Mouse (Mus musculus) testis, adult 2 months (tissue): Measurements from ENCODE around the gene Heatr4. TPM values are rescaled to one million over a fixed set of nuclear protein-coding genes. Genes with fewer than 3 reads are reported as not detected.
A peak's percentile ranks its signal among the peaks of the same experiment; 100 is the strongest.

ENCODE experiments used
- H3K27ac ChIP-seq: fragments of 200-500 bp; 2 replicates; pipeline ENCODE4 v1.5.1; 2012; ENCODE audit warnings: low read depth, low read length; ENCODE audit not compliant: control insufficient read depth, insufficient read depth
- H3K27me3 ChIP-seq: fragments of 200-500 bp; 2 replicates; pipeline ENCODE4 v1.6.1; 2012; ENCODE audit warnings: mild to moderate bottlenecking, low read length, moderate library complexity; ENCODE audit not compliant: control insufficient read depth, insufficient read depth
- H3K36me3 ChIP-seq: fragments of 200-500 bp; 2 replicates; pipeline ENCODE4 v1.6.1; 2012; ENCODE audit warnings: mild to moderate bottlenecking, low read length; ENCODE audit not compliant: control insufficient read depth, insufficient read depth
- H3K4me1 ChIP-seq: fragments of 200-500 bp; 2 replicates; pipeline ENCODE4 v1.6.1; 2012; ENCODE audit warnings: low read length; ENCODE audit not compliant: control insufficient read depth, insufficient read depth
- H3K4me3 ChIP-seq: fragments of 200-500 bp; 2 replicates; pipeline ENCODE4 v1.5.1; 2012; ENCODE audit warnings: low read depth, mild to moderate bottlenecking, low read length, moderate library complexity, mixed read lengths; ENCODE audit not compliant: control insufficient read depth
- CTCF ChIP-seq: fragments of 200-500 bp; IDR thresholded peaks from 2 replicates; pipeline ENCODE4 v1.5.1; 2012; ENCODE audit warnings: low read depth, mild to moderate bottlenecking, inconsistent platforms, low read length, moderate library complexity; ENCODE audit not compliant: control insufficient read depth, insufficient read depth, insufficient replicate concordance
- POLR2A ChIP-seq: fragments of 200-500 bp; IDR thresholded peaks from 2 replicates; pipeline ENCODE4 v1.6.1; 2012; ENCODE audit warnings: low read depth, mild to moderate bottlenecking, inconsistent platforms, low read length, moderate library complexity; ENCODE audit not compliant: control insufficient read depth
- polyA plus RNA-seq: library from polyadenylated mRNA; depleted of rRNA; stranded (reverse); fragments of >200 nt; gene quantifications from 2 replicates; pipeline ENCODE4 v1.2.3, GENCODE M21; 2012

The Heatr4 gene
- polyA plus RNA-seq, 1 experiment = 33.7 TPM

DNA sequence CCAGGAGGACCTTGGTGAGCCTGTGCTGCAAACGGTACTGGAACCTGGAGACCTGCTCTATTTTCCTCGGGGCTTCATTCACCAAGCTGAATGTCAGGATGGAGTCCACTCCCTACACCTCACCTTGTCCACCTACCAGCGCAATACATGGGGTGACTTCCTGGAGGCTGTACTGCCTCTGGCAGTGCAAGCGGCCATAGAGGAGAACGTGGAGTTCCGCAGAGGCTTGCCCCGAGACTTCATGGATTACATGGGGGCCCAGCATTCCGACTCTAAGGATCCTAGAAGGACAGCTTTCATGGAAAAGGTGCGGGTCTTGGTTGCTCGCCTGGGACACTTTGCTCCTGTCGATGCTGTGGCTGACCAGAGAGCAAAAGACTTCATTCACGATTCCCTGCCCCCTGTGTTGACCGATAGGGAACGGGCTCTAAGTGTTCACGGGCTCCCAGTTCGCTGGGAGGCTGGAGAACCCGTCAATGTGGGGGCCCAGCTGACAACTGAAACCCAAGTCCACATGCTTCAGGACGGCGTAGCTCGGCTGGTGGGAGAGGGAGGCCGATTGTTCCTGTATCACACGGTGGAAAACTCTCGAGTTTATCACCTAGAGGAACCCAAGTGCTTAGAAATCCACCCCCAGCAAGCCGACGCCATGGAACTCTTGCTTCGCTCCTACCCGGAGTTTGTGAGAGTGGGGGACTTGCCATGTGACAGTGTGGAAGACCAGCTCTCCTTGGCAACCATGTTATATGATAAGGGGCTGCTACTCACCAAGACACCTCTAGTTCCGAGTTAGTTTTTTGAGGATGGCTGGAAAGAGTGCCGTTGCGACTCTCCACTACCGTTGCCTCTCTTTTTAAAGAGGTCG is 32.7 kb downstream of the Heatr4 start:
- no peak for TF ChIP-seq POLR2A
- no peak for TF ChIP-seq CTCF
- H3K36me3 ChIP-seq = no peaks in the 10 kb centered on the region
- H3K4me3 ChIP-seq = peak overlapping the region; percentile 88
- no peaks in the 10 kb centered on the region for H3K27me3 ChIP-seq
- no peak overlapping the region; the same call in 1 of the 2 replicates for H3K27ac ChIP-seq
- peaks cover 17% of the 10 kb centered on the region for H3K4me1 ChIP-seq

DNA sequence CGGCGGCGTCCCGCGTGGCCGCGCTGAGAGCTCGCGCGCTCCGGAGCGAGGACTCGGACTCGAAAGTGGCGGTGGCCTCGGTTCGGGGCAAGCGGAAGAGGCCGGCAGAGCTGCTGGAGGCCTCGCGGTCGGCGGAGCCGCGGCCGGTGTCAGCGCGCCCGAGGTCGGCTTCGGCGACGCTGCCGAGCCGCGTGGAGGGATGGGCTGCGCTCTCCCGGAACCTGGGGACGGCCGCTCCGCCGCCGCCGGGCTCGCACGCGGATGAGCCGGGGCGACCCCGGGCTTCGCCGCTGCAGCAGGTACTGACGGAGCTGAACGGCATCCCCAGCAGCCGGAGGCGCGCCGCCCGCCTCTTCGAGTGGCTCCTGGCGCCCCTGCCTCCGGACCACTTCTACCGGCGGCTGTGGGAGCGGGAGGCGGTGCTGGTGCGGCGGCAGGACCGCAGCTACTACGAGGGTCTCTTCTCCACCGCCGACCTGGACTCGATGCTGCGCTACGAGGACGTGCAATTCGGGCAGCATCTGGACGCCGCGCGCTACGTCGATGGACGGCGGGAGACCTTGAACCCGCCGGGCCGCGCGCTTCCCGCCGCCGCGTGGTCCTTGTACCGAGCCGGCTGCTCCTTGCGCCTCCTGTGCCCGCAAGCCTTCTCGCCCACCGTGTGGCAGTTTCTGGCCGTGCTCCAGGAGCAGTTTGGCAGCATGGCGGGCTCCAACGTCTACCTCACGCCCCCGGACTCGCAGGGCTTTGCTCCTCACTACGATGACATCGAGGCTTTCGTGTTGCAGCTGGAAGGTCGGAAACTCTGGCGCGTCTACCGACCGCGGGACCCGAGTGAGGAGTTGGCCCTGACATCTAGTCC is 33.6 kb downstream of the Heatr4 start:
- TF ChIP-seq POLR2A (no peak), CTCF (no peak)
- Histone ChIP-seq H3K27me3 (no peaks in the 10 kb centered on the region), H3K36me3 (no peaks in the 10 kb centered on the region), H3K27ac (peak overlapping the region; percentile 82), H3K4me1 (peaks cover 17% of the 10 kb centered on the region), H3K4me3 (peak overlapping the region; percentile 88)

DNA sequence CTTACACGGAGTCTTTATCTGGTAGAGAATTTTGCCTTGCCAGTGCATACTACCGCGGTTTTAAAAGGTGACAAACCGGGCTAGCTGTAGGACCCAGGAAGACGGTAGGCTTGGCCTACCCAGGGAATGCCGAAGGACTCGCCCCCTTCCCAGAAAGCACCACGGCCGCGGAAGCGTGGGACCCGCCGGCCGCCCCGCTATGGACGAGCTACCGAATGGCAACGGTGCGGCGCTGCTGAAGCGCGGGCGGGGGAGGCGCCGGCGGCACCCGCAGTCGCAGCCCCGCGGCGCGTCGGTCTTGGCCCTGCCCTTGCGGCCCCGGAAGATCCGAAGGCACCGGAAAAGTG is 34.2 kb downstream of the Heatr4 start, which contains the start of gene Riox1:
Gene Riox1 (plus strand): TSS at position 116 of the 347 bp plus-strand sequence.
- Histone ChIP-seq H3K27ac (peak within 1 kb of the TSS; percentile 82), H3K27me3 (no peaks in the 10 kb centered on the region), H3K4me1 (peaks cover 17% of the 10 kb centered on the region), H3K4me3 (peak within 1 kb of the TSS; percentile 88), H3K36me3 (no peaks in the 10 kb centered on the region)
- TF ChIP-seq POLR2A (peak; percentile 63), CTCF (no peak)

DNA sequence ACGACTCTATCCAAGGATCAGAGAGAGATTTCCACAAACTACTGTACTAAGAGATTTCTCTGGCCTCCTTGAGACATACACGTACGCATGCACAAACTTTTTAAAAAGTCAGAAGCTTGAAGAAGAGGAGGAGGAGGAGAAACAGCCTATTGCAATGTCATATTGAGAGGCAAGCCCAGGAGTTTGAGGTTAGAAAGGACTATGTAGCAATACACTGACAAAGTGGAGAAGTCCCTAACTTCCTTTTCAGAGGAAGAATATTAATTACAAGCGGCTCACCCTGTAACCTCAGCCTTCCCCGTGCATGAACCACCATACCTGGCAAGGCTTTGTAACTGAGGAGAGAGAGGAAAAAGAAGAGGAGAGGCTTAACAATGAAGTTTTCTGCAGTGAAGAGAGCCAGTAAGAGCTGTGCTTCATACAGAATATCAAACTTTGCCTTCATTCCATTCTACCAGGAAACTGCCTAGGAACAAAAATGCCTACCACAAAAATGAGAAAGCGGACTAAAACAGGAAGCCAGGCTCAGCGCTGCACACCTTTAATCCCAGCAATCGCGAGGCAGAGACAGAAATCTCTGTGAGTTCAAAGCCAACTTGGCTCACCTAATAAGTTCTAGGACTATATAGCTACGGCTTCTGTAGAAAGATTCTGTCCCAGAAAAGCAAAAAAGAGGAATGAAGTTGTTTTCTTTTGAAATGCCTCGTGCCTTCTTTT is 34.7 kb downstream of the Heatr4 start:
- no peaks in the 10 kb centered on the region for H3K27me3 ChIP-seq
- peak overlapping the region; percentile 88 for H3K4me3 ChIP-seq
- H3K36me3 ChIP-seq = no peaks in the 10 kb centered on the region
- H3K4me1 ChIP-seq = peaks cover 17% of the 10 kb centered on the region
- TF ChIP-seq POLR2A (no peak), CTCF (no peak)
- peak overlapping the region; percentile 82 for H3K27ac ChIP-seq

DNA sequence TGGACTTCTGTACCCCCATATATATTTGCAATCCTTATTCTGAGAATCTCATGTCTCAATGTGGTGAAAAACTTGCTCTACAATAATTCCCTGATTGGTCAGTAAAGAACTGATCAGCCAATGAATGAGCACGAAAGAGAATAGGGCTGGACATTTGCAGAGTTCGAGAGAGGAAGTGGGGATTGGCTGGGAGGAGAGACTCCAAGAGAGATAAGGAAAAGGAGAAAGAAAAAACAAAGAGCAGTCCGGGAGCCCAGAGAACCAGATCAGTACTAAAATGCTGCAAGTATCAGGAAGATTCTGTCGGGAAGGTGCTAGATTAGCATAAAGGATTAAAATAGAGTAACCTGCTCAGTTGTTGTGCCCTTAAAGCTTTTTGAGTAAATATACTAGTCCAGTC is 35.6 kb downstream of the Heatr4 start:
- Histone ChIP-seq H3K27ac (no peak overlapping the region), H3K27me3 (no peaks in the 10 kb centered on the region), H3K4me3 (no peak overlapping the region), H3K36me3 (no peaks in the 10 kb centered on the region), H3K4me1 (peaks cover 17% of the 10 kb centered on the region)
- TF ChIP-seq CTCF (no peak), POLR2A (no peak)

DNA sequence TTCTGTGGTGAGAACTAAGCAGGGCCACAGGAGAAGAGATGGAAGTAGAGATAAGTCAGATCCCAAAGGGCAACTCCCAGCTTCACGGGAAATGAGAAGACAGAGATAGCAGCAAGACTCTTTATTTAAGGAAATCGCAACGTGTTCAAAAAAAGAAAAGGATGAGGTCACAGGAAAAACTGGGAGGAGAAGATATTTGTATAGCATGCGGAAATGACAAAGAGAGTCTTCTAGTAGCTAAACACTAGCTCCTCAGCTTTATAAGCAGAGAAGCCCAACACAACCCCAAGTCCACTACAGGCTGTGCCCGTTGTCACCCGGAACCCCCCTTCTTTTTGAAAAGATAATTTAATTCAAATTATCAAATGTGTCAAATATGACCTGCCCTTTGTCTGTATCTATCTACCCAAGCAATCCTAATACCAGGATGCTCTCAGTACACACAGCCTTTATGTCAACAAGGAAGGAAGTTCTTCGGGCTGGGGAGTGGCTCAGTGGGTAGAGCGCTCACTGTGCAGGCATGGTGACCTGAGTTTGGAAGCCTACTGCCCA is 37.3 kb downstream of the Heatr4 start:
- peaks cover 17% of the 10 kb centered on the region for H3K4me1 ChIP-seq

More for the DNA sequence above, 37.3 kb downstream of the Heatr4 start:
- H3K4me3 ChIP-seq = no peak overlapping the region
- no peaks in the 10 kb centered on the region for H3K27me3 ChIP-seq
- H3K27ac ChIP-seq = no peak overlapping the region
- no peak for TF ChIP-seq POLR2A
- TF ChIP-seq CTCF = no peak
- H3K36me3 ChIP-seq = no peaks in the 10 kb centered on the region
